Mouse (Mus musculus): ENCODE measurements around the gene Kit. TPM values are rescaled to one million over a fixed set of nuclear protein-coding genes. Genes with fewer than 3 reads are reported as not detected.

The Kit gene
- polyA plus RNA-seq, 1 experiment = not detected

DNA sequence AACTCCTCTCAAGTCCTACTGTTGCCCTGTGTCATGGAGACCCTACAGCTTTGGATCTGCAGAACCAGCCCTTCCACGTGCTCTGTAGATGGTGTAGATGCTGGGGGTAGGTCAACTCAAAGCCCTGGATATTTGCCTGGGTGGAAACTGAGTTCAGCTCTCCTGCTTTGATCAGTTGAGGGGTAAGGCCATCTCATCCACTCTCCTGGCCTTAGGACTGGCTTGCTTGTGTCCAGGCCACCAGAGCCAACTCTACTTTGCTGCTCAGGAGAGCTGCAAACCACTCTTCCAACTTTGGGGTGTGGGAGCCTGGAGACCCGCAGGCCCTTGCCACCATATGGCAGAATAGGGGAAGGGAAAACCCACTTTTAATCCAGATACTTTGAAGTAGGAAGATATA lies 89.1 kb downstream of the Kit start:
- Histone ChIP-seq H3ac (ENCODE audit: control insufficient read depth, insufficient read length) (no peak overlapping the region), H3K79me2 (ENCODE audit: control insufficient read depth, insufficient read depth) (no peaks in the 10 kb centered on the region), H3K4me2 (ENCODE audit: low read depth) (no peak overlapping the region), H3K4me3 (no peak overlapping the region), H3K36me3 (ENCODE audit: control insufficient read depth, insufficient read depth) (no peaks in the 10 kb centered on the region), H3K27me3 (ENCODE audit: control insufficient read depth, insufficient read depth, insufficient read length) (no peaks in the 10 kb centered on the region)
- TF ChIP-seq TCF3 (IDR thresholded peaks at IDR 0.05; ENCODE audit: insufficient read length, low read depth) (no peak), POLR2AphosphoS2 (IDR thresholded peaks at IDR 0.05; ENCODE audit: insufficient read length, low read depth) (no peak), REST (IDR thresholded peaks at IDR 0.05; ENCODE audit: insufficient read depth, insufficient read length) (no peak)

DNA sequence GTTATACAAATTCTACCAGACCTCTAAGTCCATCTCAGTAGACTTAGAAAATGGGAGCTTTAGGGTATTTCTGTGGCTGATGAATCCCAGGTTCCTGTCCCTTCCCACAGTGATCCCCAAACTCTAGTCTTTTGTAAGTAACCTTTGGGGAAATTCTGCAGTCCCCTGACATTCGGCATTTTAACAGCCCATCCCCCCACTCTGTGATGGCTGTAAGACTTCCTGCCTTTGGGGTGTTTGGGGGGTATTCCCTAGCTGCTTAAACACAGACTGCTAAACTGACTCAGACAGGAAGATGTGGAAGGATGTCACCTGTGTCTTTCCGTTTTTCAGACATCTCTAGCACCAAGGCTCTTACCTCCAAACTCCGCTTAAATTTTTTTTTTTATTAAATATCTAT lies 92.4 kb downstream of the Kit start:
- TF ChIP-seq USF1 (IDR thresholded peaks at IDR 0.05; ENCODE audit: low read depth) = no peak
- no peak for TF ChIP-seq CEBPB (IDR thresholded peaks at IDR 0.05; ENCODE audit: insufficient read depth, poor library complexity, severe bottlenecking)
- no peak for TF ChIP-seq MYOG (IDR thresholded peaks at IDR 0.05; ENCODE audit: control insufficient read depth in 1 of 3, insufficient read depth in 1 of 3, insufficient read length in 2 of 3, low read depth in 2 of 3)
- no peak for TF ChIP-seq TCF12 (IDR thresholded peaks at IDR 0.05; ENCODE audit: insufficient read depth, poor library complexity, severe bottlenecking)
- TF ChIP-seq POLR2A (IDR thresholded peaks at IDR 0.05; ENCODE audit: insufficient read length, low read depth) = no peak
- no peak for TF ChIP-seq TCF3 (IDR thresholded peaks at IDR 0.05; ENCODE audit: insufficient read length, low read depth)
- TF ChIP-seq E2F4 (IDR thresholded peaks at IDR 0.05; ENCODE audit: insufficient read depth) = no peak
- no peak for TF ChIP-seq MAX (IDR thresholded peaks at IDR 0.05; ENCODE audit: low read depth)
- no peak for TF ChIP-seq SRF (IDR thresholded peaks at IDR 0.05; ENCODE audit: control insufficient read depth, insufficient read length, low read depth)
- no peak for TF ChIP-seq POLR2AphosphoS2 (IDR thresholded peaks at IDR 0.05; ENCODE audit: insufficient read length, low read depth)
- TF ChIP-seq MYOD1 (IDR thresholded peaks at IDR 0.05; ENCODE audit: control insufficient read depth in 1 of 3, insufficient read length in 2 of 3, low read depth in 2 of 3) = no peak
- no peaks in the 10 kb centered on the region for H3K27me3 ChIP-seq (ENCODE audit: control insufficient read depth, insufficient read depth, insufficient read length)
- H3K36me3 ChIP-seq (ENCODE audit: control insufficient read depth, insufficient read depth) = no peaks in the 10 kb centered on the region
- no peak overlapping the region for H3K4me2 ChIP-seq (ENCODE audit: low read depth)
- no peak overlapping the region for H3K4me3 ChIP-seq
- H3K79me2 ChIP-seq (ENCODE audit: control insufficient read depth, insufficient read depth) = no peaks in the 10 kb centered on the region
- H3ac ChIP-seq (ENCODE audit: control insufficient read depth, insufficient read length) = no peak overlapping the region

DNA sequence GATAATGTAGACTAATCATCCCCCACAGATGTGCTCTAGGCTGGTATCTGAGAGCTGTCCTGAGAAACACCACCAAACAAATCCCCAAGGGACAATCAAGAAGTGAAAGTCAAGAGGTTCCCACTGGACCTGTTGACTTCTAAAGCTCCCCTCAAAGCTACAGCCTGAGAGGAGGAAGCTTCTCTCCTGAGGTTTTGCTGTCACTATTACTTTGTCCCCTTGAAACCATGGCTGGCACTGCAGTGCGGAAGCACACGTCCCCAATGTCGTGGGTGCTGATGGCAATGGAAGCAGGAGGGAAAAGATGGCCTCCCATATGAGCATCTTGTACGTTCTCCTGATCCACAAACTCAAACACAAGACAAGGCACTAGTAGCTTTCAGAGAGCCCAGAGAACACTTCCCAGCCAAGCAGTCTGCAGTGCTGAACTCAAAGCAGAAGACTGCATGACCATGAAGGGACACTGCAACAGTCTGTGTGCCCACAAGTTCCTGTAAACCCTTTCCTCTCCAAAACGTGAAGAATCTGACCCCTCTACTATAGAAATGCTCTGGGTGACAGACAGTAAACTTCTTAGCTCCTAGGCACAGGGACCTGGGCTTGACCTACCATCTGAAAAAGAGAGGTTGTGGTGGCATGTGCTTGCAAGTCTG lies 96.5 kb downstream of the Kit start:
- Histone ChIP-seq H3K36me3 (ENCODE audit: control insufficient read depth, insufficient read depth) (no peaks in the 10 kb centered on the region), H3K4me3 (no peak overlapping the region), H3ac (ENCODE audit: control insufficient read depth, insufficient read length) (no peak overlapping the region), H3K4me2 (ENCODE audit: low read depth) (no peak overlapping the region), H3K27me3 (ENCODE audit: control insufficient read depth, insufficient read depth, insufficient read length) (no peaks in the 10 kb centered on the region), H3K79me2 (ENCODE audit: control insufficient read depth, insufficient read depth) (no peaks in the 10 kb centered on the region)
- no peak for TF ChIP-seq MYOD1 (IDR thresholded peaks at IDR 0.05; ENCODE audit: control insufficient read depth in 1 of 3, insufficient read length in 2 of 3, low read depth in 2 of 3)
- TF ChIP-seq POLR2AphosphoS2 (IDR thresholded peaks at IDR 0.05; ENCODE audit: insufficient read length, low read depth) = no peak
- no peak for TF ChIP-seq MAX (IDR thresholded peaks at IDR 0.05; ENCODE audit: low read depth)
- no peak for TF ChIP-seq E2F4 (IDR thresholded peaks at IDR 0.05; ENCODE audit: insufficient read depth)
- no peak for TF ChIP-seq TCF12 (IDR thresholded peaks at IDR 0.05; ENCODE audit: insufficient read depth, poor library complexity, severe bottlenecking)
- TF ChIP-seq MYOG (IDR thresholded peaks at IDR 0.05; ENCODE audit: control insufficient read depth in 1 of 3, insufficient read depth in 1 of 3, insufficient read length in 2 of 3, low read depth in 2 of 3) = no peak
- no peak for TF ChIP-seq POLR2A (IDR thresholded peaks at IDR 0.05; ENCODE audit: insufficient read length, low read depth)
- TF ChIP-seq CEBPB (IDR thresholded peaks at IDR 0.05; ENCODE audit: insufficient read depth, poor library complexity, severe bottlenecking) = no peak
- no peak for TF ChIP-seq REST (IDR thresholded peaks at IDR 0.05; ENCODE audit: insufficient read depth, insufficient read length)
- TF ChIP-seq USF1 (IDR thresholded peaks at IDR 0.05; ENCODE audit: low read depth) = no peak
- TF ChIP-seq SRF (IDR thresholded peaks at IDR 0.05; ENCODE audit: control insufficient read depth, insufficient read length, low read depth) = no peak

DNA sequence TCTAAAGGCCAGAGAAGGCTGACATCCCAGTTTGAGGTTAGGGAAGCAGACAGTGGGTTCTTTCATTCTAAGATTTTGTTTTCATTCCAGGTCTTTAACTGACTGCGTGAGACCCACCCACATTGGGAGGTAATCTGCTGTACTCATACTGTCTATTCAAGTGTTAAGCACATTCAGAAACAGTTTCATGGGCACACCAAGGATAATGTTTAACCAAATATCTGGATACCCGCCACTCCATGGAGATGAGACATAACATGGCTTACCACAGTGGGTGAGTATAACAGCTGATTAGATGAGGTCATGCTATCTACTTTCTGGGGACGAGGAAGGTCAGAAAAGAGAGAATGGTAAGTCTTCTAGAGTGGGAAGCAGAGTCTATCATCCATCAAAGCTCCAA lies 101.3 kb downstream of the Kit start:
- Histone ChIP-seq H3ac (ENCODE audit: control insufficient read depth, insufficient read length) (no peak overlapping the region), H3K36me3 (ENCODE audit: control insufficient read depth, insufficient read depth) (no peaks in the 10 kb centered on the region), H3K4me2 (ENCODE audit: low read depth) (no peak overlapping the region), H3K27me3 (ENCODE audit: control insufficient read depth, insufficient read depth, insufficient read length) (no peaks in the 10 kb centered on the region), H3K4me3 (no peak overlapping the region), H3K79me2 (ENCODE audit: control insufficient read depth, insufficient read depth) (no peaks in the 10 kb centered on the region)
- no peak for TF ChIP-seq REST (IDR thresholded peaks at IDR 0.05; ENCODE audit: insufficient read depth, insufficient read length)
- no peak for TF ChIP-seq TCF3 (IDR thresholded peaks at IDR 0.05; ENCODE audit: insufficient read length, low read depth)
- TF ChIP-seq MYOG (IDR thresholded peaks at IDR 0.05; ENCODE audit: control insufficient read depth in 1 of 3, insufficient read depth in 1 of 3, insufficient read length in 2 of 3, low read depth in 2 of 3) = no peak
- no peak for TF ChIP-seq MYOD1 (IDR thresholded peaks at IDR 0.05; ENCODE audit: control insufficient read depth in 1 of 3, insufficient read length in 2 of 3, low read depth in 2 of 3)
- TF ChIP-seq CEBPB (IDR thresholded peaks at IDR 0.05; ENCODE audit: insufficient read depth, poor library complexity, severe bottlenecking) = no peak
- no peak for TF ChIP-seq E2F4 (IDR thresholded peaks at IDR 0.05; ENCODE audit: insufficient read depth)

DNA sequence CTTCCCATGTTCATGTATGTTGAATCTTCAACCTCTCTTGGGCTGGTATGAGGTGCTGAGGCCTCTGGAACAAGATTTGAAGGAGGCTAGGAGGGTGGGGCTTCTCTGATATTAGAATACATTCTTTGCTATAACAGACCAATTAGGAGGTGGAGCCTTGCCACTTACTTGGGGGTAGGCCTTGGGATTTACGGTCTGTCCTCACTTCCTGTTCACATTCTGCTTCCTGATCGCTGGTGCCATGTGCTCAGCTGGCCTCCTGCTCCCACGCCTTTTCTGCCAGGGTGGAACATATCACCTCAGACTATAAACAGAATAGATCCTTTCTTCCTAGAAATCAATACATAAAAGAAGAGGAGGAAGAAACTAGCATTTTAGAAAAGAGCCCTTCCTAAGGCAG lies 105.2 kb downstream of the Kit start:
- no peak for TF ChIP-seq SRF (IDR thresholded peaks at IDR 0.05; ENCODE audit: control insufficient read depth, insufficient read length, low read depth)
- no peak for TF ChIP-seq E2F4 (IDR thresholded peaks at IDR 0.05; ENCODE audit: insufficient read depth)
- TF ChIP-seq MYOG (IDR thresholded peaks at IDR 0.05; ENCODE audit: control insufficient read depth in 1 of 3, insufficient read depth in 1 of 3, insufficient read length in 2 of 3, low read depth in 2 of 3) = no peak
- TF ChIP-seq TCF12 (IDR thresholded peaks at IDR 0.05; ENCODE audit: insufficient read depth, poor library complexity, severe bottlenecking) = no peak
- TF ChIP-seq USF1 (IDR thresholded peaks at IDR 0.05; ENCODE audit: low read depth) = no peak
- no peak for TF ChIP-seq REST (IDR thresholded peaks at IDR 0.05; ENCODE audit: insufficient read depth, insufficient read length)
- TF ChIP-seq CEBPB (IDR thresholded peaks at IDR 0.05; ENCODE audit: insufficient read depth, poor library complexity, severe bottlenecking) = no peak
- TF ChIP-seq MAX (IDR thresholded peaks at IDR 0.05; ENCODE audit: low read depth) = no peak
- TF ChIP-seq POLR2A (IDR thresholded peaks at IDR 0.05; ENCODE audit: insufficient read length, low read depth) = no peak
- no peak for TF ChIP-seq MYOD1 (IDR thresholded peaks at IDR 0.05; ENCODE audit: control insufficient read depth in 1 of 3, insufficient read length in 2 of 3, low read depth in 2 of 3)
- no peak for TF ChIP-seq TCF3 (IDR thresholded peaks at IDR 0.05; ENCODE audit: insufficient read length, low read depth)
- TF ChIP-seq POLR2AphosphoS2 (IDR thresholded peaks at IDR 0.05; ENCODE audit: insufficient read length, low read depth) = no peak
- Histone ChIP-seq H3K4me2 (ENCODE audit: low read depth) (no peak overlapping the region), H3K79me2 (ENCODE audit: control insufficient read depth, insufficient read depth) (no peaks in the 10 kb centered on the region), H3K27me3 (ENCODE audit: control insufficient read depth, insufficient read depth, insufficient read length) (no peaks in the 10 kb centered on the region), H3ac (ENCODE audit: control insufficient read depth, insufficient read length) (no peak overlapping the region), H3K4me3 (no peak overlapping the region), H3K36me3 (ENCODE audit: control insufficient read depth, insufficient read depth) (no peaks in the 10 kb centered on the region)

All from myocyte (in vitro differentiated cells).